Mouse (Mus musculus): ENCODE results near the gene Dhrs13. TPM values are rescaled to one million over a fixed set of nuclear protein-coding genes. Genes with fewer than 3 reads are reported as not detected.

The Dhrs13 gene
- total and polyA plus RNA-seq, 3 experiments, result 21.6 to 39.0 (median 33.7) TPM

DNA sequence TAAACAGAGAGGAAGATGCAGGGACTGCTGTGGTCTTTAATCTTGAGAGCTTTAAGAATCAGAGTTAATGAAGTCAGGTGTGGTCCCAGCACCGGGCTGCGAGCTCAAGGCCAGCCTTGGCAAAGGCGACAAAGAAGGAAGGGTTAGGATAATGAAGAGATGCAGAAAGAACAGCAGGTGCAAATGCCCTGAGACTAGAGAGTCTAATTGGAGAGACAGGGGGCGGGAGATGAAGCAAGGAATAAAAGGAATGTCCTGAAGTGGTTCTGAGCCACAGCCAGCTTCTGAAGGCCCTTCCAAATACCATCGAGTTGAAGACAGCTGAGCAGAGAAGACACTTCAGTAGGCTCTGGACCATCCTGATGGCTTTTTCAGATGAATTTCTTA, 722 bp downstream of the Dhrs13 start:
- Histone ChIP-seq H3K9me3 (replicated peaks; ENCODE audit: low read length) (no peaks in the 10 kb centered on the region), H3K4me3 (replicated peaks in 1 of 3; ENCODE audit: low read depth in 2 of 3, low read length in 2 of 3, poor library complexity in 1 of 3) (peak overlapping the region; percentile 61 to 78 (median 68)), H3K79me2 (replicated peaks; ENCODE audit: control insufficient read depth, extremely low read depth, insufficient read depth, poor library complexity, severe bottlenecking) (no peaks in the 10 kb centered on the region; the same call in 1 of the 2 replicates), H3K36me3 (replicated peaks in 1 of 2; ENCODE audit: control insufficient read depth in 1 of 2, insufficient read depth in 1 of 2, low read length in 1 of 2) (peaks cover 23 to 54% of the 10 kb centered on the region in 2 experiments), H3K27ac (ENCODE audit: insufficient read depth, low read depth) (no peak overlapping the region), H3K4me1 (ENCODE audit: control insufficient read depth in 1 of 2, insufficient read depth in 2 of 2) (peaks cover 15 to 52% of the 10 kb centered on the region in 2 experiments), H3K27me3 (replicated peaks) (no peaks in the 10 kb centered on the region), H3K9ac (ENCODE audit: insufficient read depth, low read depth) (peak overlapping the region; percentile 80), H3K4me2 (ENCODE audit: insufficient read depth, low read depth, poor library complexity, severe bottlenecking) (peak overlapping the region; percentile 85)
- dilution Hi-C loops (cut with MboI; ENCODE audit: extremely low pct_ligation_motif_present, extremely low pct_unique_long_range_greater_than_20kb, low sequenced_read_pairs) (no loop called here), in situ Hi-C loops (cut with MboI; ENCODE audit: low pct_ligation_motif_present, low pct_unique_long_range_greater_than_20kb, low sequenced_read_pairs) (no loop called here)
- TF ChIP-seq SIN3A (IDR thresholded peaks at IDR 0.05; ENCODE audit: low read length) (0 out of 2 replicates have a peak, but pooled peaks have one; percentile 39), MXI1 (IDR thresholded peaks at IDR 0.05; ENCODE audit: low read depth, low read length) (no peak), HCFC1 (IDR thresholded peaks at IDR 0.05; ENCODE audit: low read depth, low read length) (0 out of 2 replicates have a peak, but pooled peaks have one; percentile 8), IRF4 (IDR thresholded peaks at IDR 0.05; ENCODE audit: low read depth, low read length) (0 out of 2 replicates have a peak, but pooled peaks have one; percentile 7)
- DNase-seq (ENCODE audit: extremely low read depth), result no peak

DNA sequence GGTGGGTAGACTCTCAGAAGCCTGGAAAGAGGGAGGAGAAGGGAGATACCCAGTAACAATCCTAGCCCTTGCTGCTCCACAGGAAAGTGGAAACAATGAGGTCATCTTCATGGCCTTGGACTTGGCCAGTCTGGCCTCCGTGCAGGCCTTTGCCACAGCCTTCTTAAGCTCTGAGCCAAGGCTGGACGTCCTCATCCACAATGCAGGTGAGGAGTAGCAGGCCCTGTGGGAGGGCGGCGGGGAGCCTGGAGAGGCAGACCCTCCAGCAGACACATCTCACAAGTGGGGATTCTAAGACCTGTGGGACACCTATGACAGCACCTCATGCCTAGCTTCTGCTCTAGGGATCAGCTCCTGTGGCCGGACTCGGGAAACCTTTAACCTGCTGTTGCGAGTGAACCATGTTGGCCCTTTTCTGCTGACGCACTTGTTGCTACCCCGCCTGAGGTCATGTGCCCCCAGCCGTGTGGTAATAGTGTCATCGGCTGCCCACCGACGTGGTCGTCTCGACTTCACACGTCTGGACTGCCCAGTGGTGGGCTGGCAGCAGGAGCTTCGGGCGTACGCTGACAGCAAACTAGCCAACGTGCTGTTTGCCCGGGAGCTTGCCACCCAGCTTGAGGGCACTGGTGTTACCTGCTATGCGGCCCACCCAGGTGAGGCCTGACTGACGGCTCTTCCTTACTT, 2.0 kb downstream of the Dhrs13 start:
- H3K27me3 ChIP-seq (replicated peaks), result no peaks in the 10 kb centered on the region
- H3K4me3 ChIP-seq (replicated peaks in 1 of 3; ENCODE audit: low read depth in 2 of 3, low read length in 2 of 3, poor library complexity in 1 of 3), result no peak overlapping the region
- H3K36me3 ChIP-seq (replicated peaks in 1 of 2; ENCODE audit: control insufficient read depth in 1 of 2, insufficient read depth in 1 of 2, low read length in 1 of 2), result peaks cover 11 to 42% of the 10 kb centered on the region in 2 experiments
- peaks cover 15 to 57% of the 10 kb centered on the region in 2 experiments for H3K4me1 ChIP-seq (ENCODE audit: control insufficient read depth in 1 of 2, insufficient read depth in 2 of 2)
- in situ Hi-C loops (cut with MboI; ENCODE audit: low pct_ligation_motif_present, low pct_unique_long_range_greater_than_20kb, low sequenced_read_pairs) (no loop called here), dilution Hi-C loops (cut with MboI; ENCODE audit: extremely low pct_ligation_motif_present, extremely low pct_unique_long_range_greater_than_20kb, low sequenced_read_pairs) (no loop called here)
- H3K9me3 ChIP-seq (replicated peaks; ENCODE audit: low read length), result no peaks in the 10 kb centered on the region
- no peaks in the 10 kb centered on the region; the same call in 1 of the 2 replicates for H3K79me2 ChIP-seq (replicated peaks; ENCODE audit: control insufficient read depth, extremely low read depth, insufficient read depth, poor library complexity, severe bottlenecking)
- TF ChIP-seq SMC3 (IDR thresholded peaks at IDR 0.05; ENCODE audit: low read depth, low read length) (no peak), ELF1 (IDR thresholded peaks at IDR 0.05; ENCODE audit: low read depth, low read length) (no peak), RCOR1 (conservative IDR thresholded peaks at IDR 0.05; ENCODE audit: low read depth, low read length) (no peak), MAX (IDR thresholded peaks at IDR 0.05; ENCODE audit: low read length) (no peak), USF2 (conservative IDR thresholded peaks at IDR 0.05; ENCODE audit: low read depth, low read length) (no peak), NELFE (IDR thresholded peaks at IDR 0.05; ENCODE audit: low read depth, low read length) (no peak), KAT2A (IDR thresholded peaks at IDR 0.05; ENCODE audit: insufficient replicate concordance, low read length) (no peak), EP300 (IDR thresholded peaks at IDR 0.05; ENCODE audit: low read length) (no peak), POLR2A (IDR thresholded peaks at IDR 0.05; ENCODE audit: low read depth, low read length) (no peak), MYC (IDR thresholded peaks at IDR 0.05; ENCODE audit: low read depth, low read length) (no peak), RAD21 (IDR thresholded peaks at IDR 0.05; ENCODE audit: low read depth, low read length) (no peak), HCFC1 (IDR thresholded peaks at IDR 0.05; ENCODE audit: low read depth, low read length) (no peak), BHLHE40 (IDR thresholded peaks at IDR 0.05; ENCODE audit: low read depth, low read length) (no peak), ZNF384 (IDR thresholded peaks at IDR 0.05; ENCODE audit: low read depth, low read length) (no peak), TBP (conservative IDR thresholded peaks at IDR 0.05; ENCODE audit: low read depth, low read length) (no peak)
- DNase-seq (ENCODE audit: extremely low read depth), result no peak
- H3K9ac ChIP-seq (ENCODE audit: insufficient read depth, low read depth), result no peak overlapping the region
- no peak overlapping the region for H3K27ac ChIP-seq (ENCODE audit: insufficient read depth, low read depth)
- H3K4me2 ChIP-seq (ENCODE audit: insufficient read depth, low read depth, poor library complexity, severe bottlenecking), result no peak overlapping the region

All from CH12.LX (cell line).